Mouse (Mus musculus) c-Kit-negative CD71-positive TER-119-positive erythroid progenitor cells, embryonic 14.5 days (primary cell): ENCODE results near the gene Adam12.

Experiments used
- DNase-seq: peaks from one replicate; pipeline ENCODE4 v3.0.0-alpha.2; 2013; ENCODE audit warnings: low read depth, low spot score

Gene Adam12

DNA sequence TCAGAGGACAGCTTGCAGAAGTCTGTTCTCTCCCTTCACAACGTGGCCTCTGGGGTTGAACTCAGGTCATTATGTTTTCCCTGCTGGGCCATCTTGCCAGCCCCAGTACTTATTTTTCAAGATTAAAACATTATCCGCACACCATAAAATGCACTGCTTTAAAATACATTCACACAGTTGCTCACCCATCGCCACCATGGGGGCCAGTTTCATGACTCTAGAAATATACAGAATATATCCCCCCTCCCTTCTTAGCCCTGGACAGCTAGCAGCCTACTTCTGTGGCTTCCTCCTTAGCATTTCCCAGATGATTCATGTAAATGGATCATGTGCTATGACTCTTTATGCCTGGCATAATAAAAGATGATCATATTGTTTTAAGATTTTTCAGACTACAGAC lies 355.8 kb downstream of the Adam12 start:
- DNase-seq: no peak

DNA sequence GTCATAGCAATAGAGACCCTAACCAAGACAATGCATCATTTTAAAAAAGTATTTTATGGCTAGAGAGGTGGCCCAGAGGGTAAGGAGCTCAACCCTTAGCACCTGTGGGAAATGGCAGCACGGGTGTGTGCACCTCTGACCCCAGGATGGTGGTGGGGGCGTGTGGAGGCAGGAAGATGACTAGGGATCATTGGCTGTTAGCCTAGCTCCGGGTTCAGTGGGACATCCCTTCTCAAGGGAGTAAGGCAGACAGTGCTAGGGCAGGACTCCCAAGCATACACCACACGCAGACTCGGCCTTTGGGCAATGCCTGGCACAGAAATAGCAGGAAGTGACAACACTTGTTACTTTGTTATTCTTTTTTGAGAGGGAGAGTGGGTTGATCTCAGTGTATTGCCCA lies 359.2 kb downstream of the Adam12 start:
- no peak for DNase-seq

DNA sequence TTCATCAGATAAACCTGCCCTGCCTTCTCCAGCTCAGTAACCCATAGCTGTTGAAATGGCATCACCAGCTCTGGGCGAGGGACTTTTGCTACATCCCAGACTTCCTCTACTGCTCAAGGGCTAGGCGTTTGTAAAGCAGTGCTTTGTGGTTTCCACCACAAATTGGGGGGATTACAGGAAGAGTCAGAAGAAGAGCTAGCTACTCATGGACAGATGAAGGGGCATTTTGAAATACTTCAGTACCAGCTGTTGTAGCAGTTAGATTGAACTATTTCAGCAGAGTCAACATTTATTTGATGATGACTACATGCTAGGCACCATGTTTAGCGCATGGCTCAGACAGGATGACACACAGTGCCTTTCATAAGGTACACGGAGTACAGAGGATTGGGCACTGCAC lies 361.7 kb downstream of the Adam12 start:
- no peak for DNase-seq

DNA sequence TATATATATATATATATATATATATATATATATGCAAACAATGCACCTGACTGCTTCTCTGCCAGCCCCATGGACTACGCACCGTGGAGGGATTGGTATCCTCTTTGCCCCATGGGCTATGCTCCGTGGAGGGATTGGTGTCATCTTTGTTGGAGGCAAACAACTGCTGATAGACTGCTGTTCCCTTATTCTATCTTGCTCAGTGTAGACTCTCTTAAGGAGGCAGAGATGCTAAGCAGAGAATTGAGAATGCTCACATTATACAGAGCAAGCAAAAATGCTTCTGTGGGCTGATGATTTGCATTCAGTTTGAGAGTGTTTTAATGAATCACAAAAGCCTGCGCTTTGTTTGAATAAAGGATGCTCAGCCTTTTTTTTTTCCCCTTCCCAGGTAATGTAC lies 368.3 kb downstream of the Adam12 start:
- no peak for DNase-seq

DNA sequence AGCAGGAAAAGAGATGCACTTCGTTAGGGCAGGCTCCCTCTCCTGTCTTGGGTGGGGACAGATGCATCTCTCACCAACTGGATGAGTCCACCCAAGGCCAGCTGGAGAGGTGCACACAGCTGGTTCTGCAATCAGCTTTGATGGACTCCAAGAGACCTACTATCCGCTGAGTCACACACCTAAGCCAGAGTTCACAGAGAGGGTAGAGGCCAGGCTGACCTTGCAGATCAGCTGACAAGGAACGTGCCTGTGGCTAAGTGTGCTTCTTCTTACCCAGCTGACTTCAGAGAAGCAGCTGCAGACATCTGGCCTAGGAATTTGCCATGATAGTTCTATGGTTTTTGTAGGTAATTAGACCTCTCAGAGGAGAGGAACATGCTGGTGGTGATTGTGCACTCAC lies 368.8 kb downstream of the Adam12 start:
- no peak for DNase-seq

DNA sequence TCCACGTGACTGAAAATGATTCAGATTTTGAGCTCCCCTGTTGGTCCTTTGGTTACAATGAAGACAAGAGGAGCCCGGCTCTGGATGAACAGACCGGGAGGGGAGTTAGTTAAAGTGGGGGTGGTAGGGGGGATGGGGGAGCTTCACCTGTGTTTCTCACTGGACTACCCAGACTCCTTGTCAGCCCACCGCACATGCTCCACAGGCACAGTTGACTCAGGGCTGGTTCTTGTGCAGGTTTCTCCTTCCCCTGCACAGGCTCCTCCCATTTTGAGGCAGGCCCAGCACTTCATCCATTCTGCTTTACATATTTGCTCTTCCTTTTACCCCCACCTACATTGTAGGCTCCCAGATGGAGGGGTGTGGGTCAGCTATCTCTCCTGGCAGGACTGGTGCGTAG lies 369.2 kb downstream of the Adam12 start:
- DNase-seq: no peak

DNA sequence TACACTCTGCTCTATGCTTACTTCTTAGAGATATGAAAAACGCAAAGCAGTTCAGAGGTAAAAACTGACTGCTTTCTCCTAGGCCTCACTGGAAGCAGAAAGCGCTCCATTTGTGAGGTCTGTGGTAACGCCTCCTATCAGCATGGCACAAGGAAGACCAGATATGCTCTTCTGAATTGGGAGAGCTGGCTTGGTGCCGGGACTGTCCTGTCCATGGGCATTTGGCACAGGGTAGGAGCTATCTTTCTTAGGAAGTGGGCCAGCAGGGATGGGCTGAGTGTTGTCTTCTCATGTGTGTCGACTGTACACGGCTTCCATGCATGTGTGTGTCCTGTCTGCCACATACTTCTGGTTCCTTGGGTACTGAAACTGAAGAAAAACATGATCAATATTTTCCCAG lies 369.7 kb downstream of the Adam12 start:
- no peak for DNase-seq

DNA sequence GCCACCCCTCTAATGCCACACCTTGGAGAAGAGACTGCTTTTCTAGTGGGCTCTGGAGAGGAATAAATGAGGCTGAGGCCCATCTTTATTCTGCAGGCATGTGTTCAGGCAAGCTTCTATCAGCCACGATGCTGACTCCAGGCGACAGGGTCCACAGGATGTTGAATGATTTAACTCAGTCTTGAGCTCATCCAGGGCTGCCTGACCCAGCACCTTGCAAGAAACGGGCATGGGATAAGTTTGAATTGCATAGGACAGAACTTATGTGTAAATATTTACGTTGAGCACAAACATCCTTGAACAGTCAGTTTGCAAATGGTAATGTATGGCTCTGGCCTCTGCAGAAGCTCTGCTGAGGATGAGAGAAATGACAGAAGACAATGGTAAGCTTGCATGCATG lies 372.4 kb downstream of the Adam12 start:
- DNase-seq: no peak

DNA sequence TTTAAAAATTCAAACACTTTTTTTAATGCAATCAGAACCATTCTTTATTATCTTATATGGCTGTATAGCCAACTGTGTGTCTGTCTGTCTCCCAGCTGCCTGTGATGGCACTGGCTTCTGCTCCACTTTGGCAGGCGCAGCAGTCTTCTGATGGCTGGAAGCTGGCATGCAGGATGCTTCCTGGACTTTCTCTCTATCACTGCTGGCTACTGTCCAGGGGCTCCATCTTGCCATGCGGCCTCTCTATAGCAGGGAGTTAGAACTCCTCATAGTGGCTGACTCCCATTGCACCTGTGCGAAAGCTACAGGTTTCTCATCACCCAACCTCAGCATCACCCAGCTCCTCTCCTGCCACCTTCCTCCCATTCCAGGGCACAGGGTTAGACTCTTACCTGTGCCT lies 373.4 kb downstream of the Adam12 start:
- DNase-seq: no peak

DNA sequence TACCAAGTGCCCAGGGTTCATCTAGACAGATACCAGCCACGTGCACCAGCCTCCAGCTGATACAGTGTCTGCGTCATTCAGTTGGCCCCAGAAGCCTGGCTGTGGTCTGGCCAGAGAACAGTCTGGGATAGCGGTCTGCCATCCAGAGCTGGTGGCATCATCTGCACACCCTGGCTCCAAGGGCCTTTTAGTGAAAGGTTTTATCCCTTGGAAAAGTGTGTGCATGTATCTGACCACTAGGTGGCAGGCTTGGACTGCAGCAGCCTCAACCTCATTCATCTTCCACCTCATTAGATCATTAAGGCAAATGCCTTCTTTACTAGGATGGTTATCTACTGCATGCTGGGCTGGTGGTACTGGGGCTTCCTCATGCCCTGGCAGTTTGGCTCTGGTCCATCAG lies 375.7 kb downstream of the Adam12 start:
- peak; percentile 9 for DNase-seq

DNA sequence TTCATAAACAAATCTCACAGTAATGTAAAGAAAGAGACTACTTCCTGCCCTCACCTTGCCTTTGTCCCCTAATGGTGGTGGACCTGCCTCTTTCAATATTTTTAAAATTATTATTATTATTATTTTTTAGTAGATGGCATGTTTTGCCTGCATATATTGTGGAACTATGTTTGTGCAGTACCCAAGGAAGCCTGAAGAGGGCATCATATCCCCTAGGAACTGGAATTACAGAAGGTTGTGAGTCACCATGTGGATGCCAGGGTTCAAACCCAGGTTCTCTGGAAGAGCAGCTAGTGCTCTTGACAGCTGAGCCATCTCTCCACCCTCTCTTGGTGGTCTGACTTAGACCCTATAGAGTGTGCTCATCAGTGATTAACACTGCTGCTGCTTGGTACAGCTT lies 381.2 kb downstream of the Adam12 start:
- DNase-seq: no peak

DNA sequence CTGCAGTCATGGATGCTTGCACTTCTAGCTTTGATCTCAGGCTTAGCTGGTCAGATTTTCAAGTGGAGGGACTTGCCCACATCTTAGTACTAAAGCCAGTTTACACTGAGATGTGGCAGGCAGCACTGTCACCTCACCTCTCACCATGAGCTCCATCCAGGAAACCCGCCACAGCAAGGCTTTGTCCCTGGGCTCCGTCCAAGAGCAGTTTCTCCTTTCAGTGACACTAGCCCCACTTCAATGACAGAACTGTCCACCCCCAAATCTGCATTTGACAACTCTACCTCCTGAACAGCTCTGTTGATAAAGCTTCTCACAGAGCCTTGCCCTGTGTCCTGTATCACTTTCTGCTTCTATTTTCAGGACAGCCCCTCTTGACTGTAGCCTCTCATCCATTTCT lies 383.8 kb downstream of the Adam12 start:
- no peak for DNase-seq

DNA sequence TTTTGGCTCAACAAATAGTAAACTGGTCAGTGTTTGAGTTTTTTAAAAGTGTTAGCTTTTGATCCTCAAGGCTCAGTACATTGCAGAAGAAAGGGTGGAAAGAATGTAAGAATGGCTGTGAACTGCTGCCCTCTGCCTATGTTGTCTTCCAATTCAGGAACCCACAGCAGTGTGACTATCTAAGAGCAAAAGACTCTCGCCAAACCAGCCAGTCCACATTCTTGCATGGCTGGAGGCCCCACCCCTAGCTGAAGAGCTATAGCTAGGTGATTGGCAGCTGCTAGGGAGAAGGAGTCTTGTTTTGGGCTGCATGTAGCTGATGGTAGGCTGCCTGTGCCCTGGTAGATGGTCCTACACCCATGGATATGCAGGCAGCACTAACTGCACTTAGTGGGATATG lies 384.8 kb downstream of the Adam12 start:
- no peak for DNase-seq

DNA sequence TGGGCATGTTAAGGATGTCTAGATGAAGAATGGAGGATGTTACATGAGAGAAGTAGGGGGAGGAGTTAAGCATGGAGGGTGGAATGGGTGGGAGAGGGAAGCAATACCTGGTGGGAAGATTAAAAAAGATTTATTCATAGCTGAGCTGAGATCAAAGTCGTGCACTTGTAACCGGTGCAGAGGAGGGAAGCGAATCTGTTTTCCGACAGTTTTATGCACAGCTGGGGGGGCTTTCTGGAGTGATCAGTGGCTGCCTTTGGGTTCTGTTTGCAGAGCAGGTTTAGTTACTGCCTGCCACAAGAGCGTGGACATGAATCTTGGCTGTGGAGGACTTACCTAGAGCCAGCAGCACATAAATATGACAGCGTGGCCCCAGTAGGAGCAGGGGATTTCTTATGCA lies 389.9 kb downstream of the Adam12 start:
- no peak for DNase-seq

DNA sequence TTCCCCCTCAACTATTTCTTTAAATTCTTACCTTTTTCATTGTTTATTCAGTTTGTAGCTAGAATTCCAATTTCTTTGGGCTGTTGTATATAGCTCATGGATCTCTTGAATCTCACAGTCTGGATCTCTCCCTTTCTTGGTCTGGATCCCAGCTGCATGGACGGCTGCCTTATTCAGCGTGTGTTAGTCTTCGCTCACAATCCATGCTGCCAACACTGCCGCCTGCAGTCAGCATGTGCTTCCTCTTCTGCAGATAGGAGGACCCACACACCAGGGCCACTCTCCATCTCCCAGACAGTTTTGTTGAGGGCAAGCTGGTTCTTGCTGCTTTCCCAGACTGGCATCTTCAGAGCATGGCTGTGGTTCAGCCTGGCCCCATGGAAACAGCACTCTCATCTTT lies 392.4 kb downstream of the Adam12 start:
- DNase-seq: no peak
